ENCODE assay signal across 10 mouse cellular contexts in genomic region chr10:51590139-51590574, GRCm38 (mm10). TPM values are rescaled to one million over a fixed set of nuclear protein-coding genes. Genes with fewer than 3 reads are reported as not detected.
DNase-seq lines count a peak whose midpoint lies in the region; ATAC-seq and TF ChIP-seq lines count a peak whose summit lies in the region.
"Had no signal": no experiment of that assay in that cellular context is flagged by ENCODE, and none has a peak within 500 bp of the region (broad histone marks: within the 10 kb centered on the region; RNA-seq: fewer than 3 reads in every experiment).

Gene Fam162b (minus strand): TSS chr10:51590517.

- peak within 1 kb of the TSS; percentile 56 for H3K4me2 ChIP-seq in hindbrain, embryonic 13.5 days

- no peak within 1 kb of the TSS for H3K27ac ChIP-seq in hindbrain, embryonic 13.5 days
- peak within 1 kb of the TSS; percentile 34; the same call in 1 of the 2 replicates for H3K27ac ChIP-seq in midbrain, embryonic 10.5 days (replicated peaks)

- peaks cover 13% of the 10 kb centered on the region for H3K4me1 ChIP-seq in E14TG2a.4 (replicated peaks; ENCODE audit: low read depth, low read length)
- peaks cover 6% of the 10 kb centered on the region for H3K4me1 ChIP-seq in hindbrain, embryonic 13.5 days (replicated peaks)
- H3K4me1 ChIP-seq in midbrain, embryonic 10.5 days, result peaks cover 12% of the 10 kb centered on the region

- no peaks in the 10 kb centered on the region for H3K9me3 ChIP-seq in E14TG2a.4 (ENCODE audit: low read length)
- no peaks in the 10 kb centered on the region for H3K9me3 ChIP-seq in hindbrain, embryonic 13.5 days
- no peaks in the 10 kb centered on the region for H3K9me3 ChIP-seq in midbrain, embryonic 10.5 days (replicated peaks)

- DNase-seq in brain, embryonic 14.5 days (ENCODE audit: low read depth), result peak; percentile 18
- DNase-seq in midbrain, embryonic 10.5 days (ENCODE audit: low spot score), result peak; percentile 39
- no peak for DNase-seq in frontal cortex, postnatal 36 days (ENCODE audit: low spot score in 2 of 2)
- DNase-seq in layer of hippocampus, adult 11-12 months (ENCODE audit: low spot score), result no peak
- no peak for DNase-seq in layer of hippocampus, postnatal 25 days (ENCODE audit: extremely low spot score in 1 of 2, low spot score in 1 of 2)

- WGBS in hindbrain, embryonic 13.5 days, result 6% methylated on average over 19 of the region's 19 CpGs
- 1% methylated on average over 19 of the region's 19 CpGs for WGBS in midbrain, embryonic 10.5 days

- no peaks in the 10 kb centered on the region for H3K36me3 ChIP-seq in E14TG2a.4 (ENCODE audit: insufficient read depth, low read length)
- H3K36me3 ChIP-seq in hindbrain, embryonic 13.5 days, result no peaks in the 10 kb centered on the region
- H3K36me3 ChIP-seq in midbrain, embryonic 10.5 days, result no peaks in the 10 kb centered on the region

- TF ChIP-seq POLR2A in brain, embryonic 14.5 days (IDR thresholded peaks at IDR 0.05; ENCODE audit: borderline replicate concordance, extremely low read depth, insufficient read depth, insufficient read length, poor library complexity, severe bottlenecking), result no peak

- peaks cover 31% of the 10 kb centered on the region for H3K27me3 ChIP-seq in E14TG2a.4 (ENCODE audit: insufficient read depth, low read length)
- H3K27me3 ChIP-seq in hindbrain, embryonic 13.5 days, result peaks cover 21% of the 10 kb centered on the region
- H3K27me3 ChIP-seq in midbrain, embryonic 10.5 days (ENCODE audit: low read depth, poor library complexity, severe bottlenecking), result peaks cover 21% of the 10 kb centered on the region

- no peak for TF ChIP-seq CTCF in E14TG2a.4 (conservative IDR thresholded peaks at IDR 0.05; ENCODE audit: low read length)
- TF ChIP-seq CTCF in brain, embryonic 14.5 days (IDR thresholded peaks at IDR 0.05; ENCODE audit: borderline replicate concordance, extremely low read depth, insufficient read depth, insufficient read length), result no peak

- H3K4me3 ChIP-seq in E14TG2a.4 (replicated peaks; ENCODE audit: low read length), result peak within 1 kb of the TSS; percentile 39
- H3K4me3 ChIP-seq in hindbrain, embryonic 13.5 days, result peak within 1 kb of the TSS; percentile 25
- H3K4me3 ChIP-seq in midbrain, embryonic 10.5 days, result peak within 1 kb of the TSS; percentile 57

- peak; percentile 49; the same call in 1 of the 2 replicates for ATAC-seq in hindbrain, embryonic 13.5 days (ENCODE audit: low FRiP score)
- ATAC-seq in CD4-positive, CD25-positive, alpha-beta regulatory T cell, adult 4 months, result no peak

- 0 out of 2 replicates have a peak within 1 kb of the TSS, but pooled peaks have one; percentile 9 for H3K9ac ChIP-seq in hindbrain, embryonic 13.5 days

RNA-seq across cellular contexts. Expression of gene Fam162b, which starts in this region (rescaled TPM):
- polyA plus RNA-seq in brain, embryonic 14.5 days (2012; rRNA removed), result 1.4 TPM in 2 replicates
- 2.3 and 2.4 TPM in 2 replicates for polyA plus RNA-seq in hindbrain, embryonic 13.5 days (2015; fragmentation: Nextera tagmentation; extraction: Ambion mirVana)
- polyA plus RNA-seq in midbrain, embryonic 10.5 days (2016; fragmentation: Nextera tagmentation; extraction: Ambion mirVana), result 4.6 and 5.6 TPM in 2 replicates
- polyA plus RNA-seq in CD4-positive, CD25-positive, alpha-beta regulatory T cell, adult 4 months (2017; shearing (Covaris generic)), result not detected
- total RNA-seq in layer of hippocampus, postnatal 25 days (2021), result not detected
- total RNA-seq: adrenal gland, adult 18-20 months had no signal
- polyA plus RNA-seq: gonadal fat pad, adult 2 months had no signal

Comparison
In these comparisons a context has a peak if more than half of its experiments do, and no peak if none do; other contexts are left out.
1. DNase-seq: peak in brain, embryonic 14.5 days (single experiment) and midbrain, embryonic 10.5 days (single experiment); none in frontal cortex, postnatal 36 days (0 of 2), layer of hippocampus, adult 11-12 months (single experiment) and layer of hippocampus, postnatal 25 days (0 of 2).
2. Peak in every context shown above with its lines, with median percentiles within 50 percentile points of each other: H3K4me3 ChIP-seq.